Mouse (Mus musculus) layer of hippocampus, adult 2 months (tissue): ENCODE measurements around the gene 4933405O20Rik. TPM values are rescaled to one million over a fixed set of nuclear protein-coding genes. Genes with fewer than 3 reads are reported as not detected.

ENCODE experiments used
- DNase-seq, 2 experiments: peaks; one replicate each; pipeline ENCODE4 v3.0.0; 2022; ENCODE audit warnings: low spot score in 2 of 2
- H3K27ac ChIP-seq: fragments of 200-600 bp; 2 replicates; pipeline ENCODE4 v1.8.1; 2022
- H3K4me3 ChIP-seq: fragments of 200-600 bp; 2 replicates; pipeline ENCODE4 v1.8.1; 2022; ENCODE audit warnings: mild to moderate bottlenecking
- CTCF ChIP-seq: fragments of 200-600 bp; conservative IDR thresholded peaks from 2 replicates; pipeline ENCODE4 v1.8.1; 2022; ENCODE audit warnings: antibody characterized with exemption, mild to moderate bottlenecking, moderate library complexity
- long read RNA-seq, 2 experiments: library from polyadenylated mRNA; stranded (forward); transcript quantifications; one replicate each; pipeline ENCODE4 v2.0.0; 2021; ENCODE audit warnings: borderline mapping rate in 2 of 2
- total RNA-seq, 2 experiments: library from RNA; stranded (reverse); gene quantifications; 2 replicates each; pipeline ENCODE4 v1.2.3; 2021

Gene 4933405O20Rik
- under 1 TPM; 0.44 to 1.00 TPM for total RNA-seq
- long read RNA-seq, experiment 1, result 0 reads
- long read RNA-seq, experiment 2, result 0 reads

GRCm38 (mm10) chr7:50598890-50599289, at the start of gene 4933405O20Rik:
Gene 4933405O20Rik (plus strand): TSS chr7:50599190.
- Histone ChIP-seq H3K4me3 (no peak within 1 kb of the TSS), H3K27ac (no peak within 1 kb of the TSS)
- no peak for DNase-seq
- TF ChIP-seq CTCF, result no peak

GRCm38 (mm10) chr7:50549572-50549971, 49.4 kb upstream of the 4933405O20Rik start:
- no peak overlapping the region for H3K27ac ChIP-seq
- H3K4me3 ChIP-seq, result no peak overlapping the region
- DNase-seq, result peak in 1 of 2 experiments; percentile 26
- no peak for TF ChIP-seq CTCF

- DNase-seq, result peak in 1 of 2 experiments; percentile 48
- no peak for TF ChIP-seq CTCF
- H3K27ac ChIP-seq, result no peak overlapping the region
- H3K4me3 ChIP-seq, result no peak overlapping the region
Measured at GRCm38 (mm10) chr7:50551426-50551825, 47.6 kb upstream of the 4933405O20Rik start.

- H3K4me3 ChIP-seq, result no peak overlapping the region
- DNase-seq, result no peak
- TF ChIP-seq CTCF, result no peak
- no peak overlapping the region for H3K27ac ChIP-seq
Measured at GRCm38 (mm10) chr7:50562708-50563107, 36.3 kb upstream of the 4933405O20Rik start.

- Histone ChIP-seq H3K27ac (no peak overlapping the region), H3K4me3 (no peak overlapping the region)
- no peak for TF ChIP-seq CTCF
- no peak for DNase-seq
Measured at GRCm38 (mm10) chr7:50573841-50574240, 25.1 kb upstream of the 4933405O20Rik start.

GRCm38 (mm10) chr7:50588642-50589424, 10.2 kb upstream of the 4933405O20Rik start:
- DNase-seq, result no peak
- Histone ChIP-seq H3K4me3 (no peak overlapping the region), H3K27ac (no peak overlapping the region)
- TF ChIP-seq CTCF, result no peak

- H3K4me3 ChIP-seq, result no peak overlapping the region
- peak; percentile 23 to 29 for DNase-seq
- no peak overlapping the region for H3K27ac ChIP-seq
- no peak for TF ChIP-seq CTCF
Measured at GRCm38 (mm10) chr7:50614101-50614500, 15.1 kb downstream of the 4933405O20Rik start.

GRCm38 (mm10) chr7:50629186-50629585, 30.2 kb downstream of the 4933405O20Rik start:
- TF ChIP-seq CTCF, result no peak
- Histone ChIP-seq H3K4me3 (no peak overlapping the region), H3K27ac (no peak overlapping the region)
- DNase-seq, result no peak

GRCm38 (mm10) chr7:50633147-50633546, 34.2 kb downstream of the 4933405O20Rik start:
- TF ChIP-seq CTCF, result no peak
- Histone ChIP-seq H3K4me3 (no peak overlapping the region), H3K27ac (no peak overlapping the region)
- DNase-seq, result no peak
